Mouse (Mus musculus): ENCODE data around the gene Gm20918. TPM values are rescaled to one million over a fixed set of nuclear protein-coding genes. Genes with fewer than 3 reads are reported as not detected.

Gene Gm20918
- not detected in 2 replicates for polyA plus RNA-seq (2012; rRNA removed)

DNA sequence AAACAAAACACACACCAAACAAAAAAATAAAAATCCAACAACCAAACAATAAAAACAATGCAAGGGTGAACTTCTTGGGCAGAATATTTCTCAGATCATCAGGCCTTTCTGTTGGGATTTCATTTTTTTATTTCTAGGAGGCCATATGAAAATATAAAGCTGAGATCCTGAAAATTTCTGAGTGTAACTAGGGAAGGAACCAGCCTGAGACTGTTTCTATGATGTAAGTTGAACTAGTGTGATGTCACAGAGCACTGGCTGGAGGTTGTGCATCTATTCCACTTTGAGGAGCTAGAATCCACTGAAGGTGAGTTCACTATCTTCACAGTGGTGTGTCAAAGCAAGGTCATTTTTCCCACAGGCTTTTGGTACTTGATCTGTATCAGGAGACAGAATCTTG, at the start of gene Gm20918:
Gene Gm20918, plus strand, starts transcription at position 301 of the 400 bp plus-strand sequence.

Other genes starting within 250 kb of the Gm20918 start
- not detected in 2 replicates for gene Gm21820, start 205.5 kb downstream of the Gm20918 start, polyA plus RNA-seq (2012; rRNA removed)